8 mouse cellular contexts compared by ENCODE assay signal in the genomic region with DNA sequence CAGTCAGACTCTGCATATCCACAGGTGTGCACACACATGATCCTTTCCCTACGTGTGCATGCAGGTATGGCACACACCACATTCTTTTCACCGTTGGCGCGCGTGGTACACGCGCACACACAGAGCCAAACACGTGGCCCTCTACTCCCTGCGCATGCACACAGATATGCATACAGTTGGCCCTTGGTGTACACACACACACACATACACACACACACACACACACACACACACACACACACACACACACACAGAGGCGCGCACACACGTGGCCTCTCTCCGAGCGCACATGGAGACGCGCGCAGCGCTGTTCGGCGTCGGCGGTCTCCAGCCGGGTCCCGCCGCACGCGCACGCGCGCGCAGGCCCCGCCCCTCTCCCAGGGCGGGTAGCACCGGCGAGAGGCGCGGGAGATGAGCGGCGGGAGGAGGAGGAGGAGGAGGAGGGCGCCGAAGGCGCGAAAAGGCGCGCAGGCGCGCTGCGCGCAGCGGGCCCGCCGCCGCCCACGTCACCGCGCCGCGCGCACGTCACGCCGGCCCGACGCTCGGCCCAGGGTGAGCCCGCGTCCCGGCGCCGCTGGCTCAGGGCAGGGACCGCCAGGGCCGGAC. TPM values are rescaled to one million over a fixed set of nuclear protein-coding genes. Genes with fewer than 3 reads are reported as not detected.
DNase-seq lines count a peak whose midpoint lies in the region; ATAC-seq and TF ChIP-seq lines count a peak whose summit lies in the region.

Gene Tfdp1, plus strand, starts transcription at position 497 of the 606 bp plus-strand sequence.

- H3K36me3 ChIP-seq in embryonic facial prominence, embryonic 15.5 days = peaks cover 27% of the 10 kb centered on the region
- H3K36me3 ChIP-seq in kidney, embryonic 14.5 days (ENCODE audit: control insufficient read depth, insufficient read depth, low read length) = peaks cover 30% of the 10 kb centered on the region
- peaks cover 30% of the 10 kb centered on the region for H3K36me3 ChIP-seq in limb, embryonic 15.5 days

- WGBS in bone marrow, adult 2 months = 11% methylated on average over 58 of the region's 72 CpGs
- under 1% methylated on average over 44 of the region's 72 CpGs for WGBS in embryonic facial prominence, embryonic 15.5 days
- WGBS in kidney, embryonic 14.5 days = 6% methylated on average over 13 of the region's 72 CpGs
- WGBS in limb, embryonic 15.5 days = under 1% methylated on average over 54 of the region's 72 CpGs

- no peaks in the 10 kb centered on the region for H3K27me3 ChIP-seq in embryonic facial prominence, embryonic 15.5 days
- H3K27me3 ChIP-seq in kidney, embryonic 14.5 days (ENCODE audit: control insufficient read depth, insufficient read depth, low read length) = no peaks in the 10 kb centered on the region
- H3K27me3 ChIP-seq in limb, embryonic 15.5 days = no peaks in the 10 kb centered on the region

- TF ChIP-seq POLR2A in bone marrow, adult 2 months (IDR thresholded peaks at IDR 0.05; ENCODE audit: borderline replicate concordance, control insufficient read depth, low read depth, low read length) = peak; percentile 61; the same call in 1 of the 2 replicates

- peak within 1 kb of the TSS; percentile 74 for H3K4me2 ChIP-seq in embryonic facial prominence, embryonic 15.5 days (replicated peaks)
- H3K4me2 ChIP-seq in kidney, embryonic 14.5 days (replicated peaks; ENCODE audit: low read depth, low read length) = peak within 1 kb of the TSS; percentile 63
- peak within 1 kb of the TSS; percentile 76 for H3K4me2 ChIP-seq in limb, embryonic 15.5 days

- ATAC-seq in embryonic facial prominence, embryonic 15.5 days (ENCODE audit: insufficient number of reproducible peaks, low FRiP score, low TSS enrichment, low read depth) = peak; percentile 91
- peak; percentile 94 for ATAC-seq in kidney, embryonic 14.5 days (ENCODE audit: low FRiP score, low TSS enrichment)
- peak; percentile 87 for ATAC-seq in limb, embryonic 15.5 days (ENCODE audit: insufficient number of reproducible peaks, low FRiP score, low TSS enrichment, low read depth)

- H3K9ac ChIP-seq in embryonic facial prominence, embryonic 15.5 days = peak within 1 kb of the TSS; percentile 97
- H3K9ac ChIP-seq in kidney, embryonic 14.5 days (ENCODE audit: low read depth, low read length) = peak within 1 kb of the TSS; percentile 96
- peak within 1 kb of the TSS; percentile 90 for H3K9ac ChIP-seq in limb, embryonic 15.5 days

- peak within 1 kb of the TSS; percentile 83 for H3K4me3 ChIP-seq in bone marrow, adult 2 months (replicated peaks; ENCODE audit: control insufficient read depth, low read depth, low read length)
- peak within 1 kb of the TSS; percentile 83 for H3K4me3 ChIP-seq in embryonic facial prominence, embryonic 15.5 days (replicated peaks)
- H3K4me3 ChIP-seq in kidney, embryonic 14.5 days (ENCODE audit: low read length) = peak within 1 kb of the TSS; percentile 85
- peak within 1 kb of the TSS; percentile 88 for H3K4me3 ChIP-seq in limb, embryonic 15.5 days

- no peak for TF ChIP-seq CTCF in bone marrow, adult 2 months (IDR thresholded peaks at IDR 0.05; ENCODE audit: control insufficient read depth, insufficient read depth, low read length)

- H3K27ac ChIP-seq in bone marrow, adult 2 months (ENCODE audit: control insufficient read depth, insufficient read depth, low read depth, low read length, poor library complexity) = peak within 1 kb of the TSS; percentile 85
- H3K27ac ChIP-seq in embryonic facial prominence, embryonic 15.5 days (replicated peaks) = peak within 1 kb of the TSS; percentile 66
- peak within 1 kb of the TSS; percentile 59; the same call in 1 of the 2 replicates for H3K27ac ChIP-seq in kidney, embryonic 14.5 days (ENCODE audit: low read depth, low read length)
- peak within 1 kb of the TSS; percentile 86 for H3K27ac ChIP-seq in limb, embryonic 15.5 days

- DNase-seq in 416B (ENCODE audit: low read depth) = peak; percentile 88
- peak; percentile 70 to 73 for DNase-seq in heart, adult 9 months (ENCODE audit: low spot score in 2 of 2)
- peak; percentile 18 to 39 for DNase-seq in monocyte, adult 2 months (ENCODE audit: low read depth in 1 of 2, low spot score in 2 of 2)
- peak; percentile 75 to 79 for DNase-seq in spleen, postnatal 36 days (ENCODE audit: low spot score in 2 of 2)

- H3K9me3 ChIP-seq in embryonic facial prominence, embryonic 15.5 days (replicated peaks) = no peaks in the 10 kb centered on the region
- H3K9me3 ChIP-seq in kidney, embryonic 14.5 days (ENCODE audit: control insufficient read depth, low read length) = no peaks in the 10 kb centered on the region
- no peaks in the 10 kb centered on the region for H3K9me3 ChIP-seq in limb, embryonic 15.5 days

- peaks cover 5% of the 10 kb centered on the region for H3K4me1 ChIP-seq in bone marrow, adult 2 months (ENCODE audit: control insufficient read depth, insufficient read depth, low read length)
- peaks cover 19% of the 10 kb centered on the region for H3K4me1 ChIP-seq in embryonic facial prominence, embryonic 15.5 days
- peaks cover 13% of the 10 kb centered on the region for H3K4me1 ChIP-seq in kidney, embryonic 14.5 days (ENCODE audit: control insufficient read depth, insufficient read depth, low read length)
- H3K4me1 ChIP-seq in limb, embryonic 15.5 days = peaks cover 21% of the 10 kb centered on the region

RNA-seq across cellular contexts. Expression of gene Tfdp1, which starts in this region (rescaled TPM):
- polyA plus RNA-seq in bone marrow, adult 2 months (2011; ENCODE audit: insufficient read depth, insufficient read length, low replicate concordance, missing spikeins) = 56.4 and 72.3 TPM in 2 replicates
- polyA plus RNA-seq in embryonic facial prominence, embryonic 15.5 days (2015; fragmentation: Nextera tagmentation; extraction: Ambion mirVana) = 153 and 154 TPM in 2 replicates
- 146 and 201 TPM in 2 replicates for polyA plus RNA-seq in kidney, embryonic 14.5 days (2014; fragmentation: Nextera tagmentation; extraction: Ambion mirVana)
- polyA plus RNA-seq in limb, embryonic 15.5 days (2015; fragmentation: Nextera tagmentation; extraction: Ambion mirVana) = 143 and 160 TPM in 2 replicates

Comparison
In these comparisons a context has a peak if more than half of its experiments do, and no peak if none do; other contexts are left out.
1. Peak in every context shown above with its lines: DNase-seq, ATAC-seq, H3K4me3 ChIP-seq and H3K27ac ChIP-seq.
2. DNase-seq: peak in every context shown above with its lines; median percentile 88 in 416B; 77 in spleen, postnatal 36 days; 72 in heart, adult 9 months; 28 in monocyte, adult 2 months.